In genomic region chr7:16155132-16155872, GRCm38 (mm10) we compare ENCODE assay signal across 10 mouse cellular contexts. TPM values are rescaled to one million over a fixed set of nuclear protein-coding genes. Genes with fewer than 3 reads are reported as not detected.
DNase-seq lines count a peak whose midpoint lies in the region; ATAC-seq and TF ChIP-seq lines count a peak whose summit lies in the region.
"Had no signal": no experiment of that assay in that cellular context is flagged by ENCODE, and none has a peak within 500 bp of the region (broad histone marks: within the 10 kb centered on the region; RNA-seq: fewer than 3 reads in every experiment).

No protein-coding gene starts in this region.

- H3K9ac ChIP-seq in heart, postnatal 0 days (replicated peaks; ENCODE audit: low read depth, low read length), result no peak overlapping the region
- H3K9ac ChIP-seq: lung, embryonic 14.5 days had no signal

- ATAC-seq in cerebellum, adult (ENCODE audit: insufficient number of reproducible peaks, low FRiP score, low TSS enrichment), result no peak
- peak; percentile 30; the same call in 1 of the 2 replicates for ATAC-seq in heart, postnatal 0 days (ENCODE audit: insufficient read depth, low read depth)

- H3K4me3 ChIP-seq in cerebellum, adult 2 months (replicated peaks; ENCODE audit: insufficient read depth, low read depth, low read length), result no peak overlapping the region
- no peak overlapping the region for H3K4me3 ChIP-seq in bone marrow macrophage, adult 2 months (ENCODE audit: insufficient read depth, low read length)
- H3K4me3 ChIP-seq in heart, postnatal 0 days (ENCODE audit: low read depth, low read length), result no peak overlapping the region
- H3K4me3 ChIP-seq: gastrocnemius, adult 2 months had no signal

- peak; percentile 64 to 77 for DNase-seq in cerebellum, adult 2 months
- DNase-seq in lung, postnatal 10 days, result peak; percentile 53
- no peak for DNase-seq in lung, postnatal 25 days (ENCODE audit: low spot score)
- no peak for DNase-seq in heart, postnatal 0 days (ENCODE audit: low spot score)
- no peak for DNase-seq in spleen, postnatal 10 days (ENCODE audit: low spot score in 2 of 2)
- no peak for DNase-seq in retina, embryonic 14.5 days (ENCODE audit: low spot score)
- DNase-seq: gastrocnemius, adult 2 months; lung, embryonic 14.5 days had no signal

- H3K36me3 ChIP-seq in heart, postnatal 0 days (replicated peaks; ENCODE audit: control insufficient read depth, insufficient read depth, low read length), result no peaks in the 10 kb centered on the region

- H3K27ac ChIP-seq in cerebellum, adult 2 months (ENCODE audit: insufficient read depth, low read length), result peak overlapping the region; percentile 30; the same call in 1 of the 2 replicates
- peak overlapping the region; percentile 36 for H3K27ac ChIP-seq in bone marrow macrophage, adult 2 months (ENCODE audit: insufficient read depth, low read depth, low read length)
- H3K27ac ChIP-seq in heart, postnatal 0 days (ENCODE audit: low read depth), result peak overlapping the region; percentile 57

- no peaks in the 10 kb centered on the region for H3K27me3 ChIP-seq in cerebellum, adult 2 months (ENCODE audit: control insufficient read depth, insufficient read depth, low read length)
- 0 out of 2 replicates have a peak, but pooled peaks cover 11% of the 10 kb centered on the region for H3K27me3 ChIP-seq in heart, postnatal 0 days (ENCODE audit: control insufficient read depth, insufficient read depth, low read length)

- peaks cover 44% of the 10 kb centered on the region for H3K4me1 ChIP-seq in cerebellum, adult 2 months (ENCODE audit: control insufficient read depth, insufficient read depth, low read length)
- H3K4me1 ChIP-seq in bone marrow macrophage, adult 2 months (ENCODE audit: control insufficient read depth, insufficient read depth, low read length), result peaks cover 32% of the 10 kb centered on the region
- peaks cover 4% of the 10 kb centered on the region; the same call in 1 of the 2 replicates for H3K4me1 ChIP-seq in heart, postnatal 0 days (ENCODE audit: control insufficient read depth, insufficient read depth)

- WGBS in cerebellum, adult 2 months, result 15% methylated on average over 9 of the region's 9 CpGs
- 30% methylated on average over 9 of the region's 9 CpGs for WGBS in heart, postnatal 0 days

- no peaks in the 10 kb centered on the region for H3K9me3 ChIP-seq in heart, postnatal 0 days (replicated peaks; ENCODE audit: control insufficient read depth, low read length)

- no peak overlapping the region for H3K4me2 ChIP-seq in heart, postnatal 0 days (ENCODE audit: low read depth, low read length)
- H3K4me2 ChIP-seq: lung, embryonic 14.5 days had no signal

- no peak for TF ChIP-seq POLR2A in cerebellum, adult 2 months (IDR thresholded peaks at IDR 0.05; ENCODE audit: borderline replicate concordance, insufficient read depth, low read length)
- TF ChIP-seq POLR2A in bone marrow macrophage, adult 2 months (IDR thresholded peaks at IDR 0.05; ENCODE audit: borderline replicate concordance, low read depth, low read length), result no peak

- no peak for TF ChIP-seq CTCF in cerebellum, adult 2 months (IDR thresholded peaks at IDR 0.05; ENCODE audit: borderline replicate concordance, insufficient read depth, low read depth, low read length)
- TF ChIP-seq CTCF in bone marrow macrophage, adult 2 months (IDR thresholded peaks at IDR 0.05; ENCODE audit: low read depth, low read length), result no peak
- no peak for TF ChIP-seq CTCF in heart, postnatal 0 days (IDR thresholded peaks at IDR 0.05; ENCODE audit: low read depth)

- no peak for TF ChIP-seq EP300 in heart, postnatal 0 days (IDR thresholded peaks at IDR 0.05; ENCODE audit: low read depth)

RNA-seq across cellular contexts. Expression of gene Meis3, which starts 19.6 kb away (rescaled TPM):
- polyA plus RNA-seq in cerebellum, adult 2 months (2012; rRNA removed), result 93.5 and 94.2 TPM in 2 replicates
- polyA plus RNA-seq in bone marrow macrophage, adult 2 months (2012; ENCODE audit: insufficient read depth, insufficient read length, missing spikeins), result 16.1 and 20.3 TPM in 2 replicates
- 8.1 and 9.3 TPM in 2 replicates for total RNA-seq in heart, postnatal 0 days (2014; rRNA removed; ENCODE audit: low replicate concordance)
- polyA plus RNA-seq in heart, postnatal 0 days (2015; fragmentation: Nextera tagmentation; extraction: Ambion mirVana), result 7.7 and 9.1 TPM in 2 replicates

RNA-seq across cellular contexts. Expression of gene Slc8a2, which starts 25.7 kb away (rescaled TPM):
- polyA plus RNA-seq in cerebellum, adult 2 months (2012; rRNA removed), result 84.6 and 116 TPM in 2 replicates
- polyA plus RNA-seq in bone marrow macrophage, adult 2 months (2012; ENCODE audit: insufficient read depth, insufficient read length, missing spikeins), result not detected in 2 replicates
- 0.57 and 1.2 TPM in 2 replicates for total RNA-seq in heart, postnatal 0 days (2014; rRNA removed; ENCODE audit: low replicate concordance)
- 0.03 and 0.05 TPM in 2 replicates for polyA plus RNA-seq in heart, postnatal 0 days (2015; fragmentation: Nextera tagmentation; extraction: Ambion mirVana)

RNA-seq across cellular contexts. Expression of gene Kptn, which starts 35.6 kb away (rescaled TPM):
- 56.4 and 60.5 TPM in 2 replicates for polyA plus RNA-seq in cerebellum, adult 2 months (2012; rRNA removed)
- 11.8 and 13.1 TPM in 2 replicates for polyA plus RNA-seq in bone marrow macrophage, adult 2 months (2012; ENCODE audit: insufficient read depth, insufficient read length, missing spikeins)
- 40.1 and 45.1 TPM in 2 replicates for total RNA-seq in heart, postnatal 0 days (2014; rRNA removed; ENCODE audit: low replicate concordance)
- polyA plus RNA-seq in heart, postnatal 0 days (2015; fragmentation: Nextera tagmentation; extraction: Ambion mirVana), result 26.2 and 27.1 TPM in 2 replicates

RNA-seq across cellular contexts. Expression of gene Napa, which starts 57.0 kb away (rescaled TPM):
- polyA plus RNA-seq in cerebellum, adult 2 months (2012; rRNA removed), result 447 and 471 TPM in 2 replicates
- 187 and 189 TPM in 2 replicates for polyA plus RNA-seq in bone marrow macrophage, adult 2 months (2012; ENCODE audit: insufficient read depth, insufficient read length, missing spikeins)
- total RNA-seq in heart, postnatal 0 days (2014; rRNA removed; ENCODE audit: low replicate concordance), result 259 and 452 TPM in 2 replicates
- polyA plus RNA-seq in heart, postnatal 0 days (2015; fragmentation: Nextera tagmentation; extraction: Ambion mirVana), result 144 and 154 TPM in 2 replicates

Comparison
In these comparisons a context has a peak if more than half of its experiments do, and no peak if none do; other contexts are left out.
1. DNase-seq: peak in cerebellum, adult 2 months (2 of 2) and lung, postnatal 10 days (single experiment); none in lung, postnatal 25 days (single experiment), heart, postnatal 0 days (single experiment), spleen, postnatal 10 days (0 of 2) and retina, embryonic 14.5 days (single experiment).
2. RNA of gene Slc8a2, which starts 25.7 kb away (polyA plus RNA-seq): 84.6 to 116 TPM in cerebellum, adult 2 months; 0.03 to 0.05 TPM in heart, postnatal 0 days and not detected in bone marrow macrophage, adult 2 months; every median in the first group is over 10 times any median in the second.
3. Peak in every context shown above with its lines, with median percentiles within 50 percentile points of each other: H3K27ac ChIP-seq.